Mouse (Mus musculus) heart, postnatal 0 days (tissue): Measurements from ENCODE around the gene Tpcn1.

ENCODE experiments used
- CTCF ChIP-seq: IDR thresholded peaks from 2 replicates; pipeline ENCODE4 v1.5.1; 2016; ENCODE audit warnings: antibody characterized with exemption, control low read depth, low read depth
- EP300 ChIP-seq: IDR thresholded peaks from 2 replicates; pipeline ENCODE4 v1.6.1; 2016; ENCODE audit warnings: antibody characterized with exemption, low read depth

- no peak for TF ChIP-seq EP300
- TF ChIP-seq CTCF, result no peak
Observed at GRCm38 (mm10) chr5:120534071-120534685, 54.3 kb downstream of the Tpcn1 start.
